Mouse (Mus musculus): ENCODE results near the gene Fbxo11. TPM values are rescaled to one million over a fixed set of nuclear protein-coding genes. Genes with fewer than 3 reads are reported as not detected.
"Not testable (repeated sequence)": the region's sequence is repeated elsewhere in the genome, so short reads cannot be mapped to it uniquely, and the experiment has no call there.

The Fbxo11 gene
- total RNA-seq, 1 experiment from 2014 or later = 91.4 TPM

DNA sequence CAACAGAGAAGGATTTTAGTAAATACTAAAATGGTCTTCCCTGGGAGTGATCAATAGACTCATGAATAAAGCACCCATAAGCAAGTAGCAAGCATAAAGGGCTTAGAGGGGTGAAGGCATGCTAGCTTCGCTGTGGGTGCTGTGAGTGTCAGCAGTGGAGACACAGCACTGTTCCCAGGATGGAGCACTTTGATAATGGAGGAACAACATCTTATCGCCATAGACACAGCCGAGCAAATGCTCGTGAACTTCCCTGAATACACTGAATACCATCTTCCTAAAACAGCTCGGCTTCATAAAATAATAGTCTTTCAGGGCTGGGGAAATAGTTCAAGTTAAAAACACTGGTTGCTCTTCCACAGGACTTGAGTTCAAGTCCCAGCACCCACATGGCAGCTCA is 33.3 kb downstream of the Fbxo11 start:
- no peak for ATAC-seq (ENCODE audit: extremely low read depth, insufficient number of reproducible peaks, low FRiP score, poor library complexity, severe bottlenecking)

DNA sequence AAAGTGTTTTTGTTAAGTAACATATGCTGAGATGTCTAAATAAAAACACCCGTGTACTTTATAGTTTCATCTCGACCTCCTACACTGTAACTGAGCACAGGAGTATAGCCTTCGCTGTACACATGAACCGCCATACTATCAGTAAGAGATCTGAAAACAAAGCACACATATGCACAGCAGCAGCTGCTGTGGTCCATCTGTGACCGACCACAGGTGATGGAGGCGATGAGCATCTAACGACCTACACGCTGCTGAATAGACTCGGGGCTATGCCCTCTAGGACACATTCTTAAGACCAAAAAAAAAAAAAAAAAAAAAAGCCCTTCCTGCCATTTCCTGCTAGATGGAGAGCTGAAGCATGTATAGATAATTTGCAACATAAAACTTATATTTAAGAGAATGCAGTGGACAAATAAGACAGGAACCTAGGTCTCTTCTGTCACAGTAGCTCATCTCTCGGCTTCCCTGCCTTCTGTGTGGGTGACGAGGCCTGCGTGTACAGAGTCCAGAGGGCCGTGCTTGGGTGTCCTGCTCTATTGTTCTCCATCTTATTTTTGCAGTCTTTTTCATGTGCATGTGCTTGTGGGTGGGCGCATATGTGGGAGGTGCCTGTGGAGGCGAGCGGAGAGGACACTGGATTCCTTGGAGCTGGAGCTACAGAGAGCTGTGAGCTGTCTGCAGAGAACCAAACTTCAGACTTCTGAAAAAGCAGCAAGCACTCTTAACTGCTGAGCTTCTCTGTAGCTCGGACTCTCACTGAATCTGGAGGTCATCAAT is 35.7 kb downstream of the Fbxo11 start:
- no peak for ATAC-seq (ENCODE audit: extremely low read depth, insufficient number of reproducible peaks, low FRiP score, poor library complexity, severe bottlenecking)

DNA sequence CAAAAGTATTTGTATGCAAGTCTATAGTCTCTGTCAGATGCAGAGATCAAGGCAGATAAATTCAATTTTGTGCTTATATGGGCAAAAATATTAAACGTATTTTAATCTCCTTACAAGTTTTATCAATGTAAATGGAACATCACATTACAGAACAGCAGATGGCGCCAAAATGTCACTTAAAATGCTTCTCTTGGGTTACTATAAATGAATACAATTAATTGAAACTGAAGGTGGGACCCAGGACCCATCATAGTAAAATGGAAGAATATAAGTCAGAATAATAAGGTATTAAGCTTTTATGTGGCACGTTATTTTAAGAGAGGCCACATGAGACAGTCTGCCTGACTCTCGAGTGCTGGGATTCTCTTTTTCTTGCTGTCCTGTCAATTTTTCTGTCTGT is 39.9 kb downstream of the Fbxo11 start:
- peak; percentile 72; the same call in 1 of the 2 replicates for ATAC-seq (ENCODE audit: extremely low read depth, insufficient number of reproducible peaks, low FRiP score, poor library complexity, severe bottlenecking)

DNA sequence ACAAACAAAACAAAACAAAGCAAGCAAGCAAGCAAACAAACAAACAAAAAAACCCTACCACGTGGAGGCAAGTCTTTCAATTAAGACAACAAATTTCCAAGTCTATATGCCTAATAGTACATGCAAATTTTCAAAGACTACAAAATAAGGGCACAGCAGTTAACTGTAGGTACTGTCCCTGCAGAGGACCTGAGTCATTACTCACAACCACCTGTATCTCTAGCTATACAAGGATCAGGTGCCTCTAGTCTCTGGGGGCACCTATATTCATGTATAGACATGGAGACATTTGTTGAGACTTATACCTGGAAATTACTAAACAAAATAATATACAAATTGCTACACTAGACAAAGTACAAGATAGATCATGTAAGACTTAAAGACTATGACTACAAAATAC is 41.2 kb downstream of the Fbxo11 start:
- ATAC-seq (ENCODE audit: extremely low read depth, insufficient number of reproducible peaks, low FRiP score, poor library complexity, severe bottlenecking) = no peak

DNA sequence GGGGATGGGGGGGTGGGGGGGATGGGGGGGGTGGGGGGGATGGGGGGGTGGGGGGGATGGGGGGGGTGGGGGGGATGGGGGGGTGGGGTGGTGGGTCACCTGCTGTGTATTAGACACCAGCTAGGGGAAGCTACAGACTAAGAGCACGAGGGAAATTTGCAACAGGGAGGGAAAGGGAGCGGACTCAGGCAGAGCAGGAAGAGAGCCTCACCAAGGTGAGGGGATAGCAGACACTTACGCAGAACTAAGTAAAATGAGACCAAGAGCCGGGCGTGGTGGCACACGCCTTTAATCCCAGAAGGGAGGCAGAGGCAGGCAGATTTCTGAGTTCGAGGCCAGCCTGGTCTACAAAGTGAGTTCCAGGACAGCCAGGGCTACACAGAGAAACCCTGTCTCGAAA is 49.1 kb downstream of the Fbxo11 start:
- ATAC-seq (ENCODE audit: extremely low read depth, insufficient number of reproducible peaks, low FRiP score, poor library complexity, severe bottlenecking) = not testable (repeated sequence)

DNA sequence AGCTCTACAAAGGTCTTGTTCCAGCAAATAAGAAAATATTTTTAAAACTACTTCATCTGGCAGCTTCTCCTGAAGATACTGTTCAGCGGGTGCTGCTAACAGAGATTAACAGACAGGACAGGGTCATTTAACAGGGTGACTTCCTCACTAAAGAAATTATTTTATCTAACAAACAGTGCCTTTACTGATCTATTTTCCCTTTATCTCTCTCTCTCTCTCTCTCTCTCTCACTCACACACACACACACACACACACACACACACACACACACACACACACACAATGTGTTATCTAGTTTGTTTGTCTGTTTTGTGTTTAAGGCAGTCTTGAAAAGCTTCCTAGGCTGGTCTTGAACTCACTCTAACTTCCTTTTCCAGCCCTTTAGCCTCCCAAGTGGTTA is 50.6 kb downstream of the Fbxo11 start:
- no peak for ATAC-seq (ENCODE audit: extremely low read depth, insufficient number of reproducible peaks, low FRiP score, poor library complexity, severe bottlenecking)

DNA sequence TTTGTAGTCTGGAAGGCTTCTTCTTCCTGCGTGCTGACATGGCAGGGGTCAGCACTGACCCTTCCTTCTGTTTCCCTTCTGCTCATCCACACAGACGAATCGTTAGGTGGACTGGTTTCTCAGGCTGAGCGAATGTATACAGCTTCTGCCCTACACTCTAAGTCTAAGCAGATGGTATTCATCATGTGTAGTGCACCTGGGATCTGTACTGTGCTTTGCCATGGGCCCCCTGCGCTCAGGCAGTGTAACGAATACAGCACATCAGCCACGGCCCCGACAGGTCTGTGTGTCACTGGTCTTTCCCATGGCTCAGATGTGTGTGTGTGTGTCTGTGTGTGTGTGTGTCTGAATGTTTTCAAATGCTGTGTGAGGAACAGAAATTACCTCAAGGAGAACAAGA is 58.1 kb downstream of the Fbxo11 start:
- no peak for ATAC-seq (ENCODE audit: extremely low read depth, insufficient number of reproducible peaks, low FRiP score, poor library complexity, severe bottlenecking)

DNA sequence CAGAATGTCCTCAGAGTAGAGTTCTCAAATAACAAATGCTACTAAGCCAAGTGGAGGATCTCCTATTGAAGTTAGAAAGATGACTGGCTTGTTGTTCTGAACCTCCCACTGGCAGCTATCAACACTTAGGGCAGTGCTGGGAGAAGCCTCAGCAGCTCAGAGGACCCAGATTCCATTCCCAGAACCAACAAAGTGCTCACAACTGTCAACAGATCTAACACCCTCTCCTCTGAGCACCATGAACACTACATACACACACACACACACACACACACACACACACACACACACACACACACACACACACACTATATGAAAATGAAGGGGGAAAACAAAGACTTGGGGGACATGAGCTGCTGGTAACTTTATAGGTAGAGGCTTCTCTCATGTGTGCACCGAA is 60.2 kb downstream of the Fbxo11 start:
- ATAC-seq (ENCODE audit: extremely low read depth, insufficient number of reproducible peaks, low FRiP score, poor library complexity, severe bottlenecking) = no peak

DNA sequence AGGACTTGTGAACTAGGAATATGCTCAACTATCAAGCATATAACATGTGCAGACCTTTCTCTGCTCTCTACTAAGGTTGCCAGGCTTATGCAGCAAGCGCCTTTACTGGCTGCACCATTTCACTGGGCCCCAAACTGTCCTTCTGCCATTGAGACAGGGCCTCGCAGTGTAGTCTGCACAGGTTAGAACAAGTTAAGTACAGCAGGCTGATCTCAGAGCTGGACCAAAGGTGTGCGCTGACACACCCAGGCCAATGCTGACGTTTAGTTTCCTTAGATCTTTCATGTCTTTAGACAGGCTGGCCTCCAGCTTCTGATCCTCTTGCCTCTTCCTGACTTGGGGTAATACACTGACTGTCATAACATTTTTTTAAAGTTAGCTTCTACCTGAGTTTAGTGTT is 67.3 kb downstream of the Fbxo11 start:
- ATAC-seq (ENCODE audit: extremely low read depth, insufficient number of reproducible peaks, low FRiP score, poor library complexity, severe bottlenecking) = no peak

DNA sequence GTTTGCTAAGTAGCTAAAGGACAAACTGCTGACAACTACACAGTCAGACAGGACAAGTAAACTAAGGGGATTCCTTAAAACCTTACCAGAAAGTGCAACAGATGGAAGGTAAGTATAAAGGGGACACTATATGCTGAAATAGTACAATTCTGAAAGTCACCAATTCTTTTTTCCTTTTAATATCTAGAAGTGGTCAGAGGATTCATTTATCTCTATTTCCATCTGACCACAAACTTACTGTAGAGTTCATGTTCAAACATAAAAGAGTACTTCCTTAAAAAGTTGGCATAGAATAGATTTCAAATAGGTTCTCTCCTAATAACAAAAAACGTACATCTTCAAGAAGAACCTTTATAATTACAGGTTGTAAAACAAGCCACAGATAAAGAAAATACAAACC is 71.8 kb downstream of the Fbxo11 start:
- no peak for ATAC-seq (ENCODE audit: extremely low read depth, insufficient number of reproducible peaks, low FRiP score, poor library complexity, severe bottlenecking)

DNA sequence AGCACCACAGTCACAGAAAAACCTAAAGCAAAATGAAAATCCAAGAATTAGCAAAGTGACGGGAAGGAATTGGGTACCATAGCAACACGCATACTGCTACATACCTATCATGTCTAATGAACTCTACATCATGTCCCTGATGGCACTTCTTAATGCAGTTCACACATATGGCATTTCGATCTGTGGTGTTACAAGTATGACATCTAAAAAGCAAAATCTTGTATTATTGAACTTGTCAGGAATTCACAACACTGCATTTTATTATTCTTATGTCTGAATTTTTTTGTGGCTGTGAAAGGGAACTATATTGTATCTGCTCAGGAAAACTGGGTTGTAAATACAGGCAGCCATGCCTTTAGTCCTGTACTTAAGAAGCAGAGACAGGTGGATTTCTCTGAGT is 72.9 kb downstream of the Fbxo11 start:
- ATAC-seq (ENCODE audit: extremely low read depth, insufficient number of reproducible peaks, low FRiP score, poor library complexity, severe bottlenecking) = no peak

DNA sequence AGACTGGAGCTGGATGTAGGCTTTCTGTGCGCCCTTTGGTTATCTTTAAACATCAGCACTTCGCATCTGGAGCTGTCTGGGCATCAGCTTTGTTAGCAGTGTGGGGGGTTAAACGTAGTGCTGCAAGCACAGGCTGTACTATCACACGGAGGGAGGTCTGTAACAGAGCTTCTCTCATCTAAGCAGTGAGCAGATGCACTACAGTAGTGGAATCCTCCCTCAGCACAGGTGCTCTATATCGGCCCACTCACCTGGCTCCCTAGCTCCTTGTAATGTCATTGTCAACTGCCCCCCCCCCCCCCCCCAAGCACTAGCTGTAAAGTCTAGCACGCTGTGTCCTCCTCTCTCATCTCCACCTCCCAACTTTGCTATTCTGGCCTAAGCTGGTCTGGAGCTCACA is 77.6 kb downstream of the Fbxo11 start:
- ATAC-seq (ENCODE audit: extremely low read depth, insufficient number of reproducible peaks, low FRiP score, poor library complexity, severe bottlenecking) = no peak

DNA sequence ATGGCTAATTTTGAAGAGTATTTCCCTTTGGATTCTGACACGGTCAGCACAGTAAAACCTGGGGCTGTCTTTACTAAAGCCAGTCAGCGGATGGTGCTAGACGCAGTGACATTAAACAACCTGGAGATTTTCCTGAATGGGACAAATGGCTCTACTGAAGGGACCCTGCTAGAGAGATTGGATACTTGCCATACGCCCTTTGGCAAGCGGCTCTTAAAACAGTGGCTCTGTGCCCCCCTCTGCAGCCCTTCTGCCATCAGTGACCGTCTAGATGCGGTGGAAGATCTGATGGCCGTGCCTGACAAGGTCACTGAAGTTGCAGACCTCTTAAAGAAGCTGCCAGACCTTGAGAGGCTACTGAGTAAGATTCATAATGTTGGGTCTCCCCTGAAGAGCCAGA is 79.2 kb downstream of the Fbxo11 start:
- ATAC-seq (ENCODE audit: extremely low read depth, insufficient number of reproducible peaks, low FRiP score, poor library complexity, severe bottlenecking) = no peak

DNA sequence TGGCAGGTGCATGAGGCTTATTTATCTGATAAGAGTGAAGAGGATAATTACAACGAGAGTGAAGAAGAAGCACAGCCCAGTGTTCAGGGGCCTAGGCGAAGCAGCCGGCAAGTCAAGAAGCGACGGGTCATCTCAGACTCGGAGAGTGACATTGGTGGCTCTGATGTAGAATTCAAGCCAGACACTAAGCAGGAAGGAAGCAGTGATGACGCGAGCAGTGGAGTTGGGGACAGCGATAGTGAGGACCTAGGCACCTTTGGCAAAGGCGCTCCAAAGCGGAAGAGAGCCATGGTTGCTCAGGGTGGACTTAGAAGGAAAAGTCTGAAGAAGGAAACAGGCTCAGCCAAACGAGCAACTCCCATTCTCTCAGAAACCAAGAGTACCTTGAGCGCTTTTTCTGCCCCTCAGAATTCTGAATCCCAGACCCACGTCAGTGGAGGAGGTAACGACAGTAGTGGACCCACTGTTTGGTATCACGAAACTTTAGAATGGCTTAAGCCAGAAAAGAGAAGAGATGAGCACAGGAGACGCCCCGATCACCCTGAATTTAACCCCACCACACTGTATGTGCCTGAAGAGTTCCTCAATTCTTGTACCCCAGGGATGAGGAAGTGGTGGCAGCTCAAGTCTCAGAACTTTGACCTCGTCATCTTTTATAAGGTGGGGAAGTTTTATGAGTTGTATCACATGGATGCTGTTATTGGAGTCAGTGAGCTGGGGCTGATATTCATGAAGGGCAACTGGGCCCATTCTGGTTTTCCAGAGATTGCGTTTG is 80.5 kb downstream of the Fbxo11 start:
- peak; percentile 48 for ATAC-seq (ENCODE audit: extremely low read depth, insufficient number of reproducible peaks, low FRiP score, poor library complexity, severe bottlenecking)

DNA sequence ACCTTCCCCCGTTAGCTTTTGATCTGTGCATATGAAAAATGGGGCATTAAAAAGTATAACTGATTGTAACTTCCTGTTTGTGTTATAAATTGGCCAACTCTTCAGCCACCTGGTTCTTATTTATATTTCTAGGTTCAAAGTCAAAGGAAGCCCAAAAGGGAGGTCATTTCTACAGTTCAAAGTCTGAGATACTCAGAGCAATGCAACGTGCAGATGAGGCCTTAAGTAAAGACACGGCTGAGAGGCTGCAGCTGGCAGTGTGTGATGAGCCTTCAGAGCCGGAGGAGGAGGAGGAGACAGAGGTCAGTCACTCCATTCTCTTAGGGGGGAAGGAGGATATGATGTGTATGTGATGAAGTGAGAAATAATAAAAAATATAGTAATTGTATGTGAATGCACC is 81.8 kb downstream of the Fbxo11 start:
- ATAC-seq (ENCODE audit: extremely low read depth, insufficient number of reproducible peaks, low FRiP score, poor library complexity, severe bottlenecking) = no peak

DNA sequence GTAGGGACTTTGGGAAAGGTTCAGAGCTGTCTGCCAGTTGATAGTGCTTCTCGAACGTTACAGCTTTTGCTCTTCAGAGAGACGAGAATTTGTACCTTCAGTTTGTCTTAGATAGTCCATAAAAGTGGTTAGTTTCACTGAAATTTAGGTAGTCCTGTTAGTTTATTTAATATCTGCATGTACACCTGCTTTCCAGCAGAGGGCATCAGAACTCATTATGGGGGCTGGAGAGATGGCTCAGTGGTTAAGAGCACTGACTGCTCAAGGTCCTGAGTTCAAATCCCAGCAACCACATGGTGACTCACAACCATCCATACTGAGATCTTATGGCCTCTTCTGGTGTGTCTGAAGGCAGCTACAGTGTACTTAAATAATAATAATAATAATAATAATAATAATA is 83.0 kb downstream of the Fbxo11 start:
- no peak for ATAC-seq (ENCODE audit: extremely low read depth, insufficient number of reproducible peaks, low FRiP score, poor library complexity, severe bottlenecking)

DNA sequence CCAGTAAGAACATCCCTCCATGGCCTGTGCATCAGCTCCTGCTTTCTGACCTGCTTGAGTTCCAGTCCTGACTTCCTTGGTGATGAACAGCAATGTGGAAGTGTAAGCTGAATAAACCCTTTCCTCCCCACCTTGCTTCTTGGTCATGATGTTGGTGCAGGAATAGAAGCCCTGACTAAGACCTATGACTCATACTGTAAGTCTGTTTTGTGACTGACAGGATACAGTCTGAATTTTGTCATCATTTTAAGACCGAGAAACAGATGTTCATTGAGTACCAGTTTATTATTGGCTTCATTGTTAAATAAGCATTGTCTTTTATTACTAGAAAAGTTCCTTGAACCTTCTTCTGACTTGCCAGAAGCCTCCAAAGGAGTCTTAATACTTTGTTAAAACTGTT is 85.4 kb downstream of the Fbxo11 start:
- not testable (repeated sequence) for ATAC-seq (ENCODE audit: extremely low read depth, insufficient number of reproducible peaks, low FRiP score, poor library complexity, severe bottlenecking)

DNA sequence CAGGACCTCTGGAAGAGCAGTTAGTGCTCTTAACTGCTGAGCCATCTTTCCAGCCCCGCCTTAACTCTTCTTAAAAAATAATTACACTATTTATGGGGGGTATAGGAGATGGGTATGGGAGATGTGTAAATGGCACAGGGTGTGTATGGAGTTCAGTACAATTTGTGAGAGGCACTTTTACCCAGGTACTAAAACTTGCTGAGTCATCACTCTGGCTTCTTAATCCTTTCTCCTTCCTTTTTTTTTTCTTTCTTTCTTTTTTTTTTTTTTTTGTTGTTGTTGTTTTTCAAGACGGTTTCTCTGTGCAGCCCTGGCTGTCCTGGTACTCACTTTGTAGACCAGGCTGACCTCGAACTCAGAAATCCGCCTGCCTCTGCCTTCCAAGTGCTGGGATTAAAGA is 88.2 kb downstream of the Fbxo11 start:
- not testable (repeated sequence) for ATAC-seq (ENCODE audit: extremely low read depth, insufficient number of reproducible peaks, low FRiP score, poor library complexity, severe bottlenecking)

DNA sequence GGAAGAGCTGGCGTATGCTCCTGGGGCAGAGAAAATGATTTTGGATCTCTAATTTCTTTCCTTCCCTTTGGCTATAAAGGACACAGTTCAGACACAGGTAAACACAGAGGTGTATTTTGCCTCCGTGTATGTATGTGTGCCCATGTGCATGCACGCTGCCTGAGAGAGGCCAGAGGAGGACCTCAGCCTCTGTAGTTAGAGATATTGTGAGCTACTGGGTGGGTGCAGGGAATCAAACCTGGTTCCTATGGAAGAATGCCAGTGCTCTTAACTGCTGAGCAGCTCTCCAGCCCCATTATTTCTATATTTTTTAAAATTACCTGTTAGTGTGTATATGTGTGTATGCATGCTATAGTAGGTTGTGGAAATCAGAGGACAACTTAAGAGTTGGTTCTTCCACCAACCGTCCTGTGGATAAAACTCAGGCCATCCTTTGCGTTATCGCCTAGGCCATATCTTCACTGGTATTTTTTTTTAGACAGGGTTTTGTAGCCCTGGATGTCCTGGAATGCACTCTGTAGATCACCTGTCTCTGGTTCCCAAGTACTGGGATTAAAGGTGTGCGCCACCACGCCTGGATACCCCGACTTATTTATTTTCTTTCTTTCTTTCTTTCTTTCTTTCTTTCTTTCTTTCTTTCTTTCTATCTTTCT is 88.8 kb downstream of the Fbxo11 start:
- ATAC-seq (ENCODE audit: extremely low read depth, insufficient number of reproducible peaks, low FRiP score, poor library complexity, severe bottlenecking) = no peak

DNA sequence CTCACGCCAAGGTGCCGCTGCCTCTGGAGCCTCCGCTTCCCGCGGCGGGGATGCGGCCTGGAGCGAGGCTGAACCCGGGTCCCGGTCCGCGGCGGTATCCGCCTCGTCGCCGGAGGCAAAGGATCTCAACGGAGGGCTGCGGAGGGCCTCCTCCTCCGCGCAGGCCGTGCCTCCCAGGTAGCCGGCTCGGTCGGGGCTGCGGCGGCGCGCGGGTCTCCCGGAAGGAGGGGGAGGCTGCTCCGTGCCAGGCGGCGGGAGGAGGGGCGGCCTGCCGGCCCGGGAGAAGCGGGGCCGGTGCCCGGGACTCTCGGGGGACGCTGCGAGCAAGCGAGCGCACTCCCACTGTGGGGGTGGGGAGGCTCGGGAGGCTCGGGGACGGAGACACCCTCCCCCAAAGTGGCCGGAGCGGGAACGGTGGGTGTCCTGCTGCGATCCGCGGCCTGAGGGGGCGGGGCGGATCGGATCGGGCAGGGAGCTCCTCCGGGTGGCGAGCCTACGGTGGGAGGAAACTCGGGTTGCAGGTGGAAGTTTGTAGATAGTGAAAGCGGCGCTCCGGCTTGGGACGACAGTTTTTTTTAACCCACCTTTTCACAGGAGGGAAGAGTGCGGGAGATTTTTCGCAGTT is 89.8 kb downstream of the Fbxo11 start:
- no peak for ATAC-seq (ENCODE audit: extremely low read depth, insufficient number of reproducible peaks, low FRiP score, poor library complexity, severe bottlenecking)

Data from neutrophil, adult 5-6 weeks (primary cell).